Mouse (Mus musculus) small intestine, adult 2 months (tissue): ENCODE measurements around the gene Sbf2. TPM values are rescaled to one million over a fixed set of nuclear protein-coding genes. Genes with fewer than 3 reads are reported as not detected.
A peak's percentile ranks its signal among the peaks of the same experiment; 100 is the strongest.
"Not testable (repeated sequence)": the region's sequence is repeated elsewhere in the genome, so short reads cannot be mapped to it uniquely, and the experiment has no call there.

Experiments used
- H3K27ac ChIP-seq: fragments of 200-500 bp; 2 replicates; pipeline ENCODE4 v1.5.1; 2012; ENCODE audit warnings: low read depth, low read length, control low read depth, inconsistent platforms; ENCODE audit not compliant: insufficient read depth
- H3K27me3 ChIP-seq: fragments of 200-500 bp; 2 replicates; pipeline ENCODE4 v1.6.1; 2012; ENCODE audit warnings: mild to moderate bottlenecking, moderate library complexity, low read length, inconsistent platforms; ENCODE audit not compliant: control insufficient read depth, insufficient read depth
- H3K36me3 ChIP-seq: fragments of 200-500 bp; 2 replicates; pipeline ENCODE4 v1.6.1; 2012; ENCODE audit warnings: mild to moderate bottlenecking, low read length, control low read depth, inconsistent platforms; ENCODE audit not compliant: control insufficient read depth, insufficient read depth
- H3K4me1 ChIP-seq: fragments of 200-500 bp; 2 replicates; pipeline ENCODE4 v1.6.1; 2012; ENCODE audit warnings: low read length, inconsistent platforms, mixed read lengths; ENCODE audit not compliant: control insufficient read depth, insufficient read depth, insufficient read length
- H3K4me3 ChIP-seq: fragments of 200-500 bp; 2 replicates; pipeline ENCODE4 v1.5.1; 2012; ENCODE audit warnings: low read depth, mild to moderate bottlenecking, control low read depth, inconsistent platforms, low read length, moderate library complexity
- CTCF ChIP-seq: fragments of 200-500 bp; IDR thresholded peaks from 2 replicates; pipeline ENCODE4 v1.5.1; 2012; ENCODE audit warnings: low read depth, mild to moderate bottlenecking, control low read depth, inconsistent platforms, low read length, moderate library complexity, mixed read lengths; ENCODE audit not compliant: insufficient replicate concordance, insufficient read length; ENCODE audit errors: extremely low read depth
- POLR2A ChIP-seq: fragments of 200-500 bp; IDR thresholded peaks from 2 replicates; pipeline ENCODE4 v1.6.1; 2012; ENCODE audit warnings: low read depth, mild to moderate bottlenecking, control low read depth, inconsistent platforms, low read length, moderate library complexity
- WGBS: fragments of 180-500 bp; shearing (Covaris S2); methylation state at CpG from one replicate; pipeline ENCODE4 v1.1.7; 2018; 5-methylcytosine and 5-hydroxymethylcytosine counted together
- polyA plus RNA-seq: library from polyadenylated mRNA; depleted of rRNA; stranded (reverse); fragments of >200 nt; gene quantifications from 2 replicates; pipeline ENCODE4 v1.2.3, GENCODE M21; 2012

Gene Sbf2
- polyA plus RNA-seq, 1 experiment: 13.7 TPM

DNA sequence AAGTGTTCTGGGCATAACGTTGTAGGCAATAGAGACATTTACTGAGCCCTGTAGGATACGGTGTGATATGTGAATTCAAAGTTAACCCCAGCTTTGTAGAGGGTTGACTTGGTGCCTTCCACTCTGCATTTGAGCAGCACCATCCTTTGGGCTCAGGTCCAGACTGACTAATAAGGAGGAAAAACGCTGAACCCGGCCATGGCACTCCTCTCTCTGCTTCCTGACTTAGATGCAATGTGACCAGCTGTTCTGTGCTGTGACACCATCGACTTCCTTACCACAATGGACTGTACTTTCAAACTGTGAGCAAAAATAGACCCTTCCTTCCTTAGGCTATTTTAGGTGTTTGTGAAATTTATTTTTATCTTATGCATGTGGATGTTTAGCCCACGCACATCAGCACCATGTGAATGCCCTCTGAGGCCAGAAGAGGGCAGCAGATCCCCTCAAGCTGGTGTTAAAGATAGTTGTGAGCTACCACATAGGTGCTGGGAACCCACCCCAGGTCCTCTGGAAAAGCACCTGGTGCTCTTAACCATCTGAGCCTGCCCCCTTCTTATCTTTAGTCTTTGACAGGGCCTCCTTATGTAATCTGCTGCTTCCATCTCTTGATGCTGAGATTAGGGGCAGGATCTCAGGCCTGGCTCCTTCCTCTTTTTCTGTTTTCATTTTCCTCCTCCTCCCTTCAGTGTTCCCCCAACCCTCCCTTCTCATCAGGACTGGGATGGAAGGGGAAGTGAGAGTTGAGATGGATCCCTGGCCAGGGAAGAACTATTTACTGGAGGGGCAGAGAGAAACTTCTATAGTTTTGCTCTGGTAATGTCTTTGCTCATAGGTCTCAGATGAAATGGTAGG lies 34.6 kb upstream of the Sbf2 start:
- no peaks in the 10 kb centered on the region for H3K36me3 ChIP-seq
- TF ChIP-seq POLR2A (no peak), CTCF (peak; percentile 46; the same call in 1 of the 2 replicates)
- peak overlapping the region; percentile 96 for H3K27ac ChIP-seq
- peaks cover 21% of the 10 kb centered on the region; the same call in 1 of the 2 replicates for H3K4me1 ChIP-seq
- no peak overlapping the region for H3K4me3 ChIP-seq
- 30% methylated on average over 6 of the region's 6 CpGs for WGBS
- H3K27me3 ChIP-seq: no peaks in the 10 kb centered on the region

DNA sequence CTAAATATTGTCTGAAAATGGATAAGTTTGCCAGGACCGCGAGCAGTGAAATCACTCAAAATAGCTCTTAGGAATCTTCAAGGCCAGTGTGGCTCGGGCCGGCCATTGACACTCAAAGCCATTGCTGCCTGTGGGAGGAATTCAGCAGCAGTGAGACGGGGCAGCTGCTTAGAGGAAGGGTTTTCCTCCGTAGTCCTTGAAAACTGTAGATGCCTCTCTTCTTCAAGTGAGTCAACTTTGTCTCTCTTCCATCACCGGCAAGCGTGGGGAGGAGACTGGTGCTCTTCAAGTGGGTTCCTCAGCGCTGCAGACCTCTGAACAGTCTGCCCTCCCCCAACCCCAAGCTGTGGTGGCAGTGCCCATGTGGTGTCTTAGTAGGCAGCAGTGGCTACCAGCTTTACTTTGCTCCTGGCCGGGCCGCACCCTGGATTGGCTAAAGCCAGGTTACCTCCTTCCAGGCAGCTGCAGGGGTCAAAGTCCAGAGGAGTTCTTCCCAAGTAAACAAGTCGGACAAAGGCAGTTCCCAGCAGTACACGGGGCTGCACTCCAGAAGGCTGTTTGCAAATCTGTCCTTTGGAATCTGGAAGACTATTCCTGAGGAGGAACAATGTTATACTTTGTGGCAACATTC lies 33.8 kb upstream of the Sbf2 start:
- no peaks in the 10 kb centered on the region for H3K27me3 ChIP-seq
- H3K4me1 ChIP-seq: peaks cover 21% of the 10 kb centered on the region; the same call in 1 of the 2 replicates
- WGBS: 17% methylated on average over 13 of the region's 13 CpGs
- H3K36me3 ChIP-seq: no peaks in the 10 kb centered on the region
- no peak for TF ChIP-seq CTCF
- TF ChIP-seq POLR2A: peak; percentile 73; the same call in 1 of the 2 replicates
- peak overlapping the region; percentile 96 for H3K27ac ChIP-seq
- H3K4me3 ChIP-seq: peak overlapping the region; percentile 63

DNA sequence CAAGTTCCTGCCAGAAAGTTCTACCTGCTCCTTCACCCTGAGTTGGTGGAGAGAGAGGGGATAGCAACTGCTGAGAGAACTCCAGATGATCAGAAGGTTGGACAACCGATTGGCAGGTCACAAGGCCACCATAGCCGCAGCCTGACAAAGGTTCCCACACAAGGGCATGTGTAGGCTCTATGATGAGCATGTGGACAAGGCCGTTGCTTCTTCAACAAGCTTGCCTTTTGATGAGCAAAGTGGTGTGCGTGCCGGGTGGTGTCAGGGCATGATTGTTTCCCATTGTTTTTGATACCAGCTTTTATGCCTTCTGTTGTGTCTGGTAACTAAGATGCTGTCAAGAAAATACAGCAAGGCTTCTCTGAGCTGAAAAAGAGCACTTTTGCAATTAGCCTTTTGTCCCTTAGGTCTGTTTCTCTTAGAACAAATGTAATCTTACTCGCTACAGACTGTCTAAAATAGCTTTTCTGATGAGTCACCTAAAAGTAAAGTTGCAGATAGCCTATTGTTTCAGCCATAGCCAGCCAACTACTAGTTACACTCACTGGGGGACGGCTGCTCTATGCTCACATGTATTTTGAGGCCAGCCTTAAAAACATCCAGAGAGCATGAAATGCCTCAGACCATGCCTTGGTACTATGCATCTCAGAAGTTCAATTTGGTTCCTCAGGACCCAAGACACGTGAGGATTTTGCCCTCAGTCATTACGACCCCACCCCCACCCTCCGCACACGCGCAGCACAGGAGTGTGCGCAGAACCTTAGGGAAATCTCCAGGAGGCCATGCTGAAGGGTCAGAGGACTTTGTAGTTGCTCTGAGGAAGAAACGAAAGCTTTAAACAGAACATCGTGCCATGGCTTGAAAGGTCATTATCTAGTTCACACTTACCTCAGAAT lies 33.1 kb upstream of the Sbf2 start:
- TF ChIP-seq POLR2A (no peak), CTCF (no peak)
- Histone ChIP-seq H3K36me3 (no peaks in the 10 kb centered on the region), H3K27me3 (no peaks in the 10 kb centered on the region), H3K4me3 (peak overlapping the region; percentile 63), H3K4me1 (peaks cover 21% of the 10 kb centered on the region; the same call in 1 of the 2 replicates), H3K27ac (peak overlapping the region; percentile 96)
- 24% methylated on average over 15 of the region's 15 CpGs for WGBS

DNA sequence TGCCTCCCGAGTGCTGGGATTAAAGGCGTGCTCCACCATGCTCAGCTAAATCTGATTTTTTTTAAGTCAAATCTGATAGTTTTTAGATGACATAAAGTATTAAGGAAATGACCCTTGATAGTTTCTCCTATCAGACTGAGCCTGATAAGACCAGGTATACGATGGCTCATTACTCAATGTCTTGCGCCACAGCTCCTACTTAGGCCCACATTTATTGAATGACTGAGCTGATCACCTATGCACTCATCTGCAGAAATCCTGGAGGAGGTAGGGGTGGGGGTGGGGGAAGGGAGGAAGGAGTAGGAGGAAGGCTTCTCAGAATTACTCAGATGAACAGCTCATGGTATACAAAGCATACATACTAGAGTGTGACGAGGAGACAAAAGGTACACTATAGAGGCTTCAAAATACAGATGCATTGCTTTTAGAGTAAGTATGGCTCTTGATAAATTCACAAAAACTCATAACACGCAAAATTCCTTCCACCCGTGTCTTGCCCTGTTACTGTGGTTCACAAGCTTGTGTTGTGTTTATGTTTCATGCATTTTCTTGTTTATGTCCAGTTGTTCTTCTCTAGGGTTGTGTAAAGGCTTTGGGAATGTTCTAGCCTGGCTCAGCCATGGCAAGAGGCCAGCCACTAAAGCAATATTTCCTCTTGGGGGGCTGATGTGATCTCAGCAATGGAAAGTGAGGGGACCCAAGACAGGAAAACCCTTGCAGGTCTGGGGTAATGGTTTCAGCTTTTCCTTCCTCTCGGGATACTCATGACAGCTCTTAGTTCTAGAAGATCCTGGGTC lies 32.1 kb upstream of the Sbf2 start:
- no peaks in the 10 kb centered on the region for H3K36me3 ChIP-seq
- TF ChIP-seq CTCF (no peak), POLR2A (no peak)
- H3K27ac ChIP-seq: peak overlapping the region; percentile 96
- peaks cover 21% of the 10 kb centered on the region; the same call in 1 of the 2 replicates for H3K4me1 ChIP-seq
- 28% methylated on average over 8 of the region's 8 CpGs for WGBS
- no peaks in the 10 kb centered on the region for H3K27me3 ChIP-seq
- H3K4me3 ChIP-seq: no peak overlapping the region

DNA sequence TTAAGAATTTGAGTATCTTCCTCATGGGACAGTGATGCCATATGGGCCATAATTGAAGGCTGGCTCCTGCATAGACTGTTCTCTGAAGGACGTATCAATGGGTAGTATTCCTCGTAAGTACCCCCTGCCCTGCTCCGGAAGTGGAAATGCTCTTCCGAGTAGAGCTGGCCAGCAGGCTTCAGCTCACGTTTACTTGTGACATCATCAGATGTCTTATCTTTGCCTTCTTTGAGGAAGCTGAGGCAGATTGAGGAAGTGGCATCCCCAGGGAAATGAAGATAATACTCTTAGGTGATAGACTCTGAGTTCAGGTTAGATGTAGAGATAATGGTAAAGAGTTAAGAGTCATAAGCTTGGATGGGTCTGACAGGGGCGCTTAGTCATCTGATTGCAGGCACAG lies 31.1 kb upstream of the Sbf2 start:
- no peaks in the 10 kb centered on the region for H3K27me3 ChIP-seq
- H3K4me1 ChIP-seq: peaks cover 21% of the 10 kb centered on the region; the same call in 1 of the 2 replicates
- whole genome bisulfite sequencing: 69% methylated on average over 6 of the region's 6 CpGs
- no peak overlapping the region for H3K27ac ChIP-seq
- no peaks in the 10 kb centered on the region for H3K36me3 ChIP-seq
- no peak overlapping the region for H3K4me3 ChIP-seq
- TF ChIP-seq POLR2A (no peak), CTCF (peak; percentile 14; the same call in 1 of the 2 replicates)

DNA sequence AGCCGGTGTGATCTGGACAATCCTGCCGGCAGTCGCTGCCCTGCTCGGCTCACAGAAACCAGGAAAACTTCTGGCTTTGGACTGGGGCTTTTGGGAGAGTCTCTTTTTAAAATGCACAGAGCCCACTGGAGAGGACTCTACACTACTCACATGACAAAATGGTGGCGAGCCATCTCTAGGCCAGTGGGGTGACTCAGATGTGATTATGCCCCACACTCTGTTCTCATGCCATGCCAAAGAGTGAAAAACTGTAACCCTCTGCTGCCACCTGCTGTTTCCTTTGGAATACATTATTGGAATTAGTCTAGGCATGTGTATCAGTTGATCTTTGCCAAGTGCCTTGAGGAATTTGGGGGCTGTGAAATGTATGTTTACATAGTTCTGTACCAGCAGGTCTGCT lies 30.6 kb upstream of the Sbf2 start:
- WGBS: 75% methylated on average over 5 of the region's 5 CpGs
- Histone ChIP-seq H3K4me1 (peaks cover 19% of the 10 kb centered on the region; the same call in 1 of the 2 replicates), H3K4me3 (no peak overlapping the region), H3K27me3 (no peaks in the 10 kb centered on the region), H3K27ac (no peak overlapping the region), H3K36me3 (no peaks in the 10 kb centered on the region)
- TF ChIP-seq CTCF (peak; percentile 45; the same call in 1 of the 2 replicates), POLR2A (no peak)

DNA sequence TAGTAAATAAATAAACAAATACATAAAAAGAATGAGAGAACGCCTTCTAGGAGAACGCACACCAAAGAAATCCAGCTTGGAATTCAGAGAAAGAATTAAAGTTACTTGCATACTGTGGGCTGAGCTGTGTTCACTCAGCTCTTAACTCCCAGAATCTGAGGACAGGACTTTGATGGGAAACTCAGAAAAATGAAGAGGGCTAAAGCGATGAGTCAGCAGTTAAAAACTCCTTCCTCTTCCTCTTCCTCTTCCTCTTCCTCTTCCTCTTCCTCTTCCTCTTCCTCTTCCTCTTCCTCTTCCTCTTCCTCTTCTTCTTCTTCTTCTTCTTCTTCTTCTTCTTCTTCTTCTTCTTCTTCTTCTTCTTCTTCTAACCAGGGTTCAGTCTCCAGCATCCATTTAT lies 25.2 kb upstream of the Sbf2 start:
- not testable (repeated sequence) for H3K27ac ChIP-seq, H3K36me3 ChIP-seq, H3K4me1 ChIP-seq, H3K4me3 ChIP-seq, H3K27me3 ChIP-seq
- 94% methylated on average over 3 of the region's 3 CpGs for WGBS
